Mouse (Mus musculus) effector memory CD4-positive, alpha-beta T cell, adult 7 months (primary cell): ENCODE measurements around the gene Doxl2. TPM values are rescaled to one million over a fixed set of nuclear protein-coding genes. Genes with fewer than 3 reads are reported as not detected.

Experiments used
- polyA plus RNA-seq: library from polyadenylated mRNA; unstranded; fragments of 100-300 nt; shearing (Covaris generic); gene quantifications from one replicate; pipeline ENCODE4 v1.2.1, GENCODE M21; 2017

Doxl2 gene
- polyA plus RNA-seq, result not detected

GRCm38 (mm10) chr6:48974663-48975062 is at the start of gene Doxl2:
Doxl2 (plus strand) TSS chr6:48974963.

GRCm38 (mm10) chr6:48929595-48929994 is 45.2 kb upstream of the Doxl2 start, which contains the start of gene 1600015I10Rik:
1600015I10Rik (plus strand) TSS chr6:48929895.

GRCm38 (mm10) chr6:48986444-48986990 is 11.8 kb downstream of the Doxl2 start, which contains the start of gene Svs1:
Svs1 (plus strand) TSS chr6:48986861.

Other genes with a start within 250 kb of the Doxl2 start
- 413 TPM for gene Gimap1, start 235.9 kb upstream of the Doxl2 start, polyA plus RNA-seq
- gene Gimap5, start 228.8 kb upstream of the Doxl2 start, polyA plus RNA-seq, result 201 TPM
- gene Gimap3, start 204.1 kb upstream of the Doxl2 start, polyA plus RNA-seq, result 1,655 TPM
- gene Tmem176a, start 134.0 kb upstream of the Doxl2 start, polyA plus RNA-seq, result 9.4 TPM
- 14.1 TPM for gene Tmem176b, start 133.5 kb upstream of the Doxl2 start, polyA plus RNA-seq
- not detected for gene Aoc1, start 102.1 kb upstream of the Doxl2 start, polyA plus RNA-seq
- not detected for gene 1600015I10Rik, start 45.1 kb upstream of the Doxl2 start, polyA plus RNA-seq
- gene Svs1, start 11.9 kb downstream of the Doxl2 start, polyA plus RNA-seq, result 0.32 TPM
- 0.72 TPM for gene Gpnmb, start 61.6 kb downstream of the Doxl2 start, polyA plus RNA-seq
- 57.5 TPM for gene Malsu1, start 98.8 kb downstream of the Doxl2 start, polyA plus RNA-seq
- 0.61 TPM for gene Igf2bp3, start 240.0 kb downstream of the Doxl2 start, polyA plus RNA-seq